Mouse (Mus musculus): ENCODE measurements at regions not wholly inside any gene's neighbourhood (a gene's known extent, or its start where the extent isn't known, plus 50 kb on each side); places are given as distances from the start of the nearest gene placed in this dataset.

DNA sequence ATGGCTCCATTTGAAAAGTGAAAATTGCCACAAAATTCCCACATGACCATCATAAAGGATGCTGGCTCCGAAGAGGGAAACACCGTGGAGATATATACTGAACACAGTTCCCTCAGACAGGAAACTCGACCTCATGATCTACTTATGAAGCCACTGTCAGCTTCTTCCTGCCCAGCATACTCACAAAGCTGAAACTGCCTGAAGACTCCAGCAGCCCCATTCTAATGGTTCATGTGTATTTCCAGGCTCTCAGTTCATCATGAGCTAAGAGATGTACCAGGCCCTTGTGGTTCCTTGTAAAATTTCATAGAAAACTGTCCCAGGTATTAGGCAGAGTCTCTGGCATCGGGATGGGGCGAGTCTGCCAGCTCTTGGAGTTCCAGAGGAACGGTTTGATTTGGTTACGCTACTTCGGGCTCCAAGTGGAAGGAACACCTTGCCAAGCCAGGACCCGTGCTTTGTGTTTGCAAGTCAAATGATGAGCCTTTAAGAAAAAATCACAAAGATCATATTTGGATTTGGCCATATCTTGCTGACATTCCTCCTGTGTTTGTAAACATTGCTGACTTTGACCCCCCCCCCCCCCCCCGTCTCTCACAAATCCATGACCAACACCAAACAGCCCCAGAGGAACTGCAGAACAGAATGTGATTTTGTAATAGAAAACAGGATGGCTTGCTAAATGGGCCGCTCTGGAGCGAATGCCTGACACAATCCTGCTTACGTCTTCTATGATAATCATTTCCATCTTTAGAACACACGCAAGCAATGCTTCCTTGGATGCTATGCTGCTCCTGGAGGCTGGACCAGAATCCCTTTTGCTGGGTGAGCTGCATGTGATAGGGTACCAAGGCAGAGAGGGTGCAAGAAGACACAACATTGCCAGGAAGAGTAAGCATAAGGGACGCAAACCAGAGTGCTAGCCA, 203.7 kb upstream of the Gm15217 start:
- no peak for DNase-seq (ENCODE audit: low read depth, low spot score)
- Histone ChIP-seq H3K27ac (ENCODE audit: control insufficient read depth, low read depth, low read length) (no peak overlapping the region), H3K4me1 (ENCODE audit: control insufficient read depth in 1 of 2, insufficient read depth in 2 of 2, low read length in 2 of 2) (no peaks in the 10 kb centered on the region), H3K4me3 (ENCODE audit: control insufficient read depth in 1 of 2, insufficient read depth in 1 of 2, low read depth in 2 of 2, low read length in 2 of 2) (no peak overlapping the region), H3K9ac (ENCODE audit: control insufficient read depth, low read depth, low read length, poor library complexity, severe bottlenecking) (no peak overlapping the region), H3K9me3 (replicated peaks; ENCODE audit: insufficient read depth, low read length) (no peaks in the 10 kb centered on the region), H3K36me3 (ENCODE audit: control insufficient read depth in 1 of 2, insufficient read depth in 2 of 2, low read length in 2 of 2) (no peaks in the 10 kb centered on the region), H3K79me2 (ENCODE audit: control insufficient read depth, insufficient read depth, low read length, poor library complexity) (no peaks in the 10 kb centered on the region), H3K27me3 (ENCODE audit: control insufficient read depth in 1 of 2, insufficient read depth in 2 of 2, low read length in 2 of 2) (no peaks in the 10 kb centered on the region)
- TF ChIP-seq RAD21 (IDR thresholded peaks at IDR 0.05; ENCODE audit: low read depth, low read length) (no peak), JUND (IDR thresholded peaks at IDR 0.05; ENCODE audit: low read depth, low read length) (no peak), E2F4 (IDR thresholded peaks at IDR 0.05; ENCODE audit: borderline replicate concordance, low read depth, low read length) (no peak), ETS1 (IDR thresholded peaks at IDR 0.05; ENCODE audit: low read depth, low read length) (no peak), MYB (IDR thresholded peaks at IDR 0.05; ENCODE audit: low read depth, low read length) (no peak), MXI1 (IDR thresholded peaks at IDR 0.05; ENCODE audit: low read depth, low read length) (no peak), SMC3 (IDR thresholded peaks at IDR 0.05; ENCODE audit: low read depth, low read length) (no peak), MEF2A (IDR thresholded peaks at IDR 0.05; ENCODE audit: extremely low read depth, insufficient replicate concordance, low read depth, low read length, poor library complexity, severe bottlenecking) (no peak), POLR2AphosphoS2 (IDR thresholded peaks at IDR 0.05; ENCODE audit: low read length) (no peak), ZC3H11A (IDR thresholded peaks at IDR 0.05; ENCODE audit: low read depth, low read length) (no peak), MYC (IDR thresholded peaks at IDR 0.05; ENCODE audit: low read depth, low read length) (no peak), BHLHE40 (IDR thresholded peaks at IDR 0.05; ENCODE audit: borderline replicate concordance, low read depth, low read length) (no peak), TCF12 (IDR thresholded peaks at IDR 0.05; ENCODE audit: low read depth, low read length) (no peak), MAZ (IDR thresholded peaks at IDR 0.05; ENCODE audit: low read depth, low read length) (no peak), MAFK (IDR thresholded peaks at IDR 0.05; ENCODE audit: borderline replicate concordance, low read depth, low read length) (no peak), UBTF (IDR thresholded peaks at IDR 0.05; ENCODE audit: borderline replicate concordance, insufficient read depth, low read depth, low read length) (no peak), POLR2AphosphoS5 (IDR thresholded peaks at IDR 0.05; ENCODE audit: borderline replicate concordance, low read depth, low read length) (no peak), TAL1 (IDR thresholded peaks at IDR 0.05; ENCODE audit: low read length) (no peak), EP300 (IDR thresholded peaks at IDR 0.05; ENCODE audit: low read depth in 1 of 2, low read length in 2 of 2) (no peak)

DNA sequence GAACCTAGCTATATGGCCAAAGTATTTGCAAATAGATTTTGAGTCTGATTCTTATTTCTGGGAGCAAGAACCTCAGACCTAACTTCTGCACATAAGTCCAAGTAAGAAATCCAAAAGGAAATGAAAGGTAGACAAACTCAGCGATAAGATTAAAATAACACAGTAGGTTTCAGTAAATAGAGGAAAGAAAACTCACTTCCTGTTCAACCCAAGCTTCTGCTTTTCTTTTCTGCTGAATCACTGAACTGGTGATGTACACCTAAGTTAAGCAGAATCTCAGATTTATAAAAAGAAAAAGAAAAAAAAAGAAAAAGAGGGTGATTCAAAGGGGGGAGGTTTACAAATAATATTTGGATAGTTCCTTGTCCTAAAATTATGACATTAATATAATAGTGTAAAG, 200.2 kb upstream of the Gm15217 start:
- Histone ChIP-seq H3K36me3 (ENCODE audit: control insufficient read depth in 1 of 2, insufficient read depth in 2 of 2, low read length in 2 of 2) (no peaks in the 10 kb centered on the region), H3K27me3 (ENCODE audit: control insufficient read depth in 1 of 2, insufficient read depth in 2 of 2, low read length in 2 of 2) (no peaks in the 10 kb centered on the region), H3K4me1 (ENCODE audit: control insufficient read depth in 1 of 2, insufficient read depth in 2 of 2, low read length in 2 of 2) (no peaks in the 10 kb centered on the region), H3K4me3 (ENCODE audit: control insufficient read depth in 1 of 2, insufficient read depth in 1 of 2, low read depth in 2 of 2, low read length in 2 of 2) (no peak overlapping the region), H3K79me2 (ENCODE audit: control insufficient read depth, insufficient read depth, low read length, poor library complexity) (no peaks in the 10 kb centered on the region), H3K9me3 (replicated peaks; ENCODE audit: insufficient read depth, low read length) (no peaks in the 10 kb centered on the region), H3K27ac (ENCODE audit: control insufficient read depth, low read depth, low read length) (no peak overlapping the region), H3K9ac (ENCODE audit: control insufficient read depth, low read depth, low read length, poor library complexity, severe bottlenecking) (no peak overlapping the region)
- TF ChIP-seq USF1 (IDR thresholded peaks at IDR 0.05; ENCODE audit: low read depth, low read length) (no peak), USF2 (IDR thresholded peaks at IDR 0.05; ENCODE audit: borderline replicate concordance in 1 of 2, insufficient read depth in 1 of 2, low read depth in 1 of 2, low read length in 2 of 2) (no peak), MEF2A (IDR thresholded peaks at IDR 0.05; ENCODE audit: extremely low read depth, insufficient replicate concordance, low read depth, low read length, poor library complexity, severe bottlenecking) (no peak), TBP (IDR thresholded peaks at IDR 0.05; ENCODE audit: low read depth, low read length) (no peak), ZKSCAN1 (IDR thresholded peaks at IDR 0.05; ENCODE audit: low read depth, low read length) (no peak), JUND (IDR thresholded peaks at IDR 0.05; ENCODE audit: low read depth, low read length) (no peak), GATA1 (IDR thresholded peaks at IDR 0.05; ENCODE audit: low read depth, low read length) (no peak), TAL1 (IDR thresholded peaks at IDR 0.05; ENCODE audit: low read length) (no peak), EP300 (IDR thresholded peaks at IDR 0.05; ENCODE audit: low read depth in 1 of 2, low read length in 2 of 2) (no peak), ETS1 (IDR thresholded peaks at IDR 0.05; ENCODE audit: low read depth, low read length) (no peak), RCOR1 (IDR thresholded peaks at IDR 0.05; ENCODE audit: low read depth, low read length) (no peak), NELFE (IDR thresholded peaks at IDR 0.05; ENCODE audit: low read depth, low read length) (no peak), SIN3A (IDR thresholded peaks at IDR 0.05; ENCODE audit: low read length) (no peak), MXI1 (IDR thresholded peaks at IDR 0.05; ENCODE audit: low read depth, low read length) (no peak), TCF12 (IDR thresholded peaks at IDR 0.05; ENCODE audit: low read depth, low read length) (no peak), MYC (IDR thresholded peaks at IDR 0.05; ENCODE audit: low read depth, low read length) (no peak), POLR2AphosphoS5 (IDR thresholded peaks at IDR 0.05; ENCODE audit: borderline replicate concordance, low read depth, low read length) (no peak), ELF1 (IDR thresholded peaks at IDR 0.05; ENCODE audit: low read depth, low read length) (no peak)
- DNase-seq (ENCODE audit: low read depth, low spot score) = peak; percentile 14

Measured in MEL (cell line).